In the genomic region with DNA sequence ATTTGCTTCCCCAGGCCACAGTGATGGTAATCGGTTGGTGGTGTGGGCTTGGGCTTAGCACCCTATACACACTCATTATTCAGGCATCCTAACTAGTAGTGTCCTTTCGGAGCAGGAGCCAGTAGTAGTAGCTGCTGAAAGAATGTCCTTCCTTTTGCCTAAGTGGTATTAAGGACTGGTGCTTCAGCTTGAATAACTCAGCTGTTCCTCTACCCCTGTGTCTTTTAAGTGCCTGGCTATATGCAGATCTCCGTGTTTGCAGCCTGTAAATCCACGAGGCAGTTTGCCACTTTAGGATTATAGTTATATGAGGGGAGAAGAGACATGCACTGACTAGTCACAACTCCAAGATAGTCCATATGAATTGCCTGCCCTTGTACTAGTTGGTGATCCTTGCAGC, we compare ENCODE assay signal across 10 mouse cellular contexts. TPM values are rescaled to one million over a fixed set of nuclear protein-coding genes. Genes with fewer than 3 reads are reported as not detected.
A peak's percentile ranks its signal among the peaks of the same experiment; 100 is the strongest.
DNase-seq lines count a peak whose midpoint lies in the region; ATAC-seq lines count a peak whose summit lies in the region.
"Had no signal": no experiment of that assay in that cellular context is flagged by ENCODE, and none has a peak within 500 bp of the region (broad histone marks: within the 10 kb centered on the region; RNA-seq: fewer than 3 reads in every experiment).

No protein-coding gene starts in this region.

- WGBS in hindbrain, embryonic 15.5 days = 90% methylated on average over 4 of the region's 4 CpGs
- WGBS in hindbrain, embryonic 11.5 days = 91% methylated on average over 4 of the region's 4 CpGs
- 60% methylated on average over 4 of the region's 4 CpGs for WGBS in lung, embryonic 16.5 days
- WGBS in stomach, embryonic 14.5 days = 76% methylated on average over 4 of the region's 4 CpGs

- H3K27me3 ChIP-seq in hindbrain, embryonic 15.5 days = no peaks in the 10 kb centered on the region
- H3K27me3 ChIP-seq in hindbrain, embryonic 11.5 days (ENCODE audit: control insufficient read depth, insufficient read depth, low read length) = no peaks in the 10 kb centered on the region
- no peaks in the 10 kb centered on the region for H3K27me3 ChIP-seq in lung, embryonic 16.5 days (ENCODE audit: control insufficient read depth, insufficient read depth, low read depth, low read length)
- no peaks in the 10 kb centered on the region for H3K27me3 ChIP-seq in stomach, embryonic 14.5 days (ENCODE audit: control insufficient read depth, insufficient read depth, low read length)
- H3K27me3 ChIP-seq: forebrain, embryonic 15.5 days had no signal

- ATAC-seq in hindbrain, embryonic 15.5 days (ENCODE audit: low FRiP score, low read depth) = no peak
- no peak for ATAC-seq in hindbrain, embryonic 11.5 days (ENCODE audit: low FRiP score)
- ATAC-seq in lung, embryonic 16.5 days (ENCODE audit: low read depth) = no peak
- ATAC-seq in stomach, embryonic 14.5 days (ENCODE audit: insufficient number of reproducible peaks, insufficient read depth, low FRiP score, low read depth) = no peak

- 0 out of 2 replicates have a peak overlapping the region, but pooled peaks have one; percentile 56 for H3K27ac ChIP-seq in hindbrain, embryonic 15.5 days (replicated peaks)
- no peak overlapping the region for H3K27ac ChIP-seq in hindbrain, embryonic 11.5 days (ENCODE audit: low read depth, low read length)
- peak overlapping the region; percentile 82 for H3K27ac ChIP-seq in lung, embryonic 16.5 days (ENCODE audit: low read length)
- H3K27ac ChIP-seq in stomach, embryonic 14.5 days (ENCODE audit: low read length) = peak overlapping the region; percentile 45; the same call in 1 of the 2 replicates
- H3K27ac ChIP-seq: forebrain, embryonic 15.5 days had no signal

- no peaks in the 10 kb centered on the region for H3K36me3 ChIP-seq in hindbrain, embryonic 15.5 days
- H3K36me3 ChIP-seq in hindbrain, embryonic 11.5 days (ENCODE audit: control insufficient read depth, insufficient read depth, low read length) = no peaks in the 10 kb centered on the region
- H3K36me3 ChIP-seq in lung, embryonic 16.5 days (ENCODE audit: control insufficient read depth, insufficient read depth, low read length) = no peaks in the 10 kb centered on the region
- 0 out of 2 replicates have a peak, but pooled peaks cover 4% of the 10 kb centered on the region for H3K36me3 ChIP-seq in stomach, embryonic 14.5 days (ENCODE audit: control insufficient read depth, insufficient read depth, low read length)
- H3K36me3 ChIP-seq: forebrain, embryonic 15.5 days had no signal

- DNase-seq in cerebellum, adult 9-10 months = peak; percentile 28
- DNase-seq in cerebellum, postnatal 36 days = no peak
- no peak for DNase-seq in hindbrain, embryonic 11.5 days (ENCODE audit: low spot score)
- no peak for DNase-seq in lung, postnatal 4 days
- no peak for DNase-seq in thymus, postnatal 25 days
- DNase-seq: thymus, postnatal 14 days had no signal

- H3K9ac ChIP-seq in hindbrain, embryonic 15.5 days = no peak overlapping the region
- H3K9ac ChIP-seq in hindbrain, embryonic 11.5 days (ENCODE audit: low read depth, low read length) = no peak overlapping the region
- H3K9ac ChIP-seq in lung, embryonic 16.5 days (ENCODE audit: low read length) = no peak overlapping the region
- no peak overlapping the region for H3K9ac ChIP-seq in stomach, embryonic 14.5 days (replicated peaks; ENCODE audit: low read depth, low read length)
- H3K9ac ChIP-seq: forebrain, embryonic 15.5 days had no signal

- no peak overlapping the region for H3K4me2 ChIP-seq in hindbrain, embryonic 15.5 days
- H3K4me2 ChIP-seq in hindbrain, embryonic 11.5 days (replicated peaks; ENCODE audit: low read depth, low read length) = no peak overlapping the region
- no peak overlapping the region for H3K4me2 ChIP-seq in lung, embryonic 16.5 days (ENCODE audit: low read depth, low read length)
- no peak overlapping the region for H3K4me2 ChIP-seq in stomach, embryonic 14.5 days (replicated peaks; ENCODE audit: low read depth, low read length)
- H3K4me2 ChIP-seq: forebrain, embryonic 15.5 days had no signal

- peaks cover 40% of the 10 kb centered on the region for H3K4me1 ChIP-seq in hindbrain, embryonic 15.5 days (replicated peaks)
- no peaks in the 10 kb centered on the region for H3K4me1 ChIP-seq in hindbrain, embryonic 11.5 days (replicated peaks; ENCODE audit: control insufficient read depth, insufficient read depth, low read length)
- H3K4me1 ChIP-seq in lung, embryonic 16.5 days (replicated peaks; ENCODE audit: control insufficient read depth, insufficient read depth, low read length) = peaks cover 69% of the 10 kb centered on the region
- H3K4me1 ChIP-seq in stomach, embryonic 14.5 days (ENCODE audit: control insufficient read depth, insufficient read depth, low read length) = peaks cover 43% of the 10 kb centered on the region

- H3K9me3 ChIP-seq in hindbrain, embryonic 15.5 days = no peaks in the 10 kb centered on the region
- H3K9me3 ChIP-seq in hindbrain, embryonic 11.5 days (ENCODE audit: control insufficient read depth, low read length) = no peaks in the 10 kb centered on the region
- no peaks in the 10 kb centered on the region for H3K9me3 ChIP-seq in lung, embryonic 16.5 days (ENCODE audit: control insufficient read depth, low read length)
- no peaks in the 10 kb centered on the region for H3K9me3 ChIP-seq in stomach, embryonic 14.5 days (ENCODE audit: control insufficient read depth, low read depth, low read length)
- H3K9me3 ChIP-seq: forebrain, embryonic 15.5 days had no signal

- H3K4me3 ChIP-seq in hindbrain, embryonic 15.5 days = no peak overlapping the region
- no peak overlapping the region for H3K4me3 ChIP-seq in hindbrain, embryonic 11.5 days (ENCODE audit: low read depth, low read length)
- no peak overlapping the region for H3K4me3 ChIP-seq in lung, embryonic 16.5 days (ENCODE audit: low read length)
- H3K4me3 ChIP-seq in stomach, embryonic 14.5 days (ENCODE audit: low read depth, low read length) = no peak overlapping the region
- H3K4me3 ChIP-seq: forebrain, embryonic 15.5 days had no signal

RNA-seq across cellular contexts. Expression of gene Timp3, which starts 38.9 kb away (rescaled TPM):
- 42.2 and 47.0 TPM in 2 replicates for polyA plus RNA-seq in hindbrain, embryonic 15.5 days (2015; fragmentation: Nextera tagmentation; extraction: Ambion mirVana)
- polyA plus RNA-seq in hindbrain, embryonic 11.5 days (2014; fragmentation: Nextera tagmentation; extraction: Ambion mirVana) = 31.6 and 32.8 TPM in 2 replicates
- 90.5 and 107 TPM in 2 replicates for polyA plus RNA-seq in lung, embryonic 16.5 days (2015; fragmentation: Nextera tagmentation; extraction: Ambion mirVana)
- polyA plus RNA-seq in stomach, embryonic 14.5 days (2014; fragmentation: Nextera tagmentation; extraction: Ambion mirVana) = 88.0 and 88.4 TPM in 2 replicates
